Mouse (Mus musculus): Measurements from ENCODE around the gene Sirt3.

Gene Sirt3

GRCm38 (mm10) chr7:140848591-140848990 lies 33.5 kb downstream of the Sirt3 start:
- peak in 1 of 2 experiments; percentile 19 for DNase-seq (ENCODE audit: low spot score in 2 of 2)

GRCm38 (mm10) chr7:140847755-140848580 lies 34.1 kb downstream of the Sirt3 start, which contains the start of gene Odf3:
TSS of gene Odf3 (plus strand) at chr7:140847805.
- DNase-seq (ENCODE audit: low spot score in 2 of 2) = peak; percentile 24 to 26

- DNase-seq (ENCODE audit: low spot score in 2 of 2) = no peak
These were observed 35.4 kb downstream of the Sirt3 start for GRCm38 (mm10) chr7:140846676-140847075.

- no peak for DNase-seq (ENCODE audit: low spot score in 2 of 2)
These were observed 36.4 kb downstream of the Sirt3 start for GRCm38 (mm10) chr7:140845683-140846082.

- peak; percentile 90 to 92 for DNase-seq (ENCODE audit: low spot score in 2 of 2)
These were observed 37.0 kb downstream of the Sirt3 start, which contains the start of gene Scgb1c1 for GRCm38 (mm10) chr7:140844905-140845665. TSS of gene Scgb1c1 (plus strand) at chr7:140845547.

GRCm38 (mm10) chr7:140843806-140844205 lies 38.3 kb downstream of the Sirt3 start:
- no peak for DNase-seq (ENCODE audit: low spot score in 2 of 2)

- DNase-seq (ENCODE audit: low spot score in 2 of 2) = no peak
These were observed 41.1 kb downstream of the Sirt3 start for GRCm38 (mm10) chr7:140840750-140841735.

GRCm38 (mm10) chr7:140839556-140839955 lies 42.6 kb downstream of the Sirt3 start:
- DNase-seq (ENCODE audit: low spot score in 2 of 2) = no peak

- no peak for DNase-seq (ENCODE audit: low spot score in 2 of 2)
These were observed 45.6 kb downstream of the Sirt3 start for GRCm38 (mm10) chr7:140836243-140837115.

- DNase-seq (ENCODE audit: low spot score in 2 of 2) = no peak
These were observed 46.4 kb downstream of the Sirt3 start for GRCm38 (mm10) chr7:140835758-140836087.

- no peak for DNase-seq (ENCODE audit: low spot score in 2 of 2)
These were observed 46.9 kb downstream of the Sirt3 start, which contains the start of gene Urah for GRCm38 (mm10) chr7:140834968-140835757. TSS of gene Urah (plus strand) at chr7:140835018.

GRCm38 (mm10) chr7:140833341-140833740 lies 48.8 kb downstream of the Sirt3 start:
- DNase-seq (ENCODE audit: low spot score in 2 of 2) = no peak

- DNase-seq (ENCODE audit: low spot score in 2 of 2) = no peak
These were observed 50.7 kb downstream of the Sirt3 start for GRCm38 (mm10) chr7:140831447-140831846.

GRCm38 (mm10) chr7:140828171-140828881 lies 53.8 kb downstream of the Sirt3 start:
- DNase-seq (ENCODE audit: low spot score in 2 of 2) = peak in 1 of 2 experiments; percentile 21

GRCm38 (mm10) chr7:140822731-140823130 lies 59.4 kb downstream of the Sirt3 start:
- no peak for DNase-seq (ENCODE audit: low spot score in 2 of 2)

GRCm38 (mm10) chr7:140821653-140822329 lies 60.3 kb downstream of the Sirt3 start, which contains the start of gene Zfp941:
TSS of gene Zfp941 (minus strand) at chr7:140822178.
- peak; percentile 52 to 69 for DNase-seq (ENCODE audit: low spot score in 2 of 2)

GRCm38 (mm10) chr7:140821305-140821652 lies 60.8 kb downstream of the Sirt3 start:
- DNase-seq (ENCODE audit: low spot score in 2 of 2) = no peak

GRCm38 (mm10) chr7:140820173-140820572 lies 61.9 kb downstream of the Sirt3 start:
- DNase-seq (ENCODE audit: low spot score in 2 of 2) = no peak

Measured in cerebellum, postnatal 4 days (tissue).